Mouse (Mus musculus) cerebellum, adult 2 months (tissue): ENCODE results near the gene 2310033P09Rik. TPM values are rescaled to one million over a fixed set of nuclear protein-coding genes. Genes with fewer than 3 reads are reported as not detected.

Source experiments
- DNase-seq, 2 experiments: peaks; one replicate each; pipeline ENCODE4 v3.0.0; 2021
- H3K27ac ChIP-seq: fragments of 200-500 bp; 2 replicates; pipeline ENCODE4 v1.5.1; 2012; ENCODE audit warnings: low read length, control low read depth, inconsistent platforms; ENCODE audit not compliant: insufficient read depth
- H3K27me3 ChIP-seq: fragments of 200-500 bp; 2 replicates; pipeline ENCODE4 v1.6.1; 2012; ENCODE audit warnings: inconsistent platforms, mild to moderate bottlenecking, low read length, moderate library complexity; ENCODE audit not compliant: control insufficient read depth, insufficient read depth
- H3K4me1 ChIP-seq: fragments of 200-500 bp; 2 replicates; pipeline ENCODE4 v1.6.1; 2011; ENCODE audit warnings: low read length; ENCODE audit not compliant: control insufficient read depth, insufficient read depth
- H3K4me3 ChIP-seq: fragments of 200-500 bp; replicated peaks from 2 replicates; pipeline ENCODE3; 2011; ENCODE audit warnings: mild to moderate bottlenecking, low read depth, low read length, control low read depth; ENCODE audit not compliant: insufficient read depth
- CTCF ChIP-seq: fragments of 200-500 bp; IDR thresholded peaks from 2 replicates; pipeline ENCODE4 v1.5.1; 2011; ENCODE audit warnings: low read depth, mild to moderate bottlenecking, control low read depth, low read length, moderate library complexity, borderline replicate concordance; ENCODE audit not compliant: insufficient read depth
- POLR2A ChIP-seq: fragments of 200-500 bp; IDR thresholded peaks from 2 replicates; pipeline ENCODE4 v1.6.1; 2011; ENCODE audit warnings: low read length, control low read depth, borderline replicate concordance; ENCODE audit not compliant: insufficient read depth
- WGBS: fragments of 180-500 bp; shearing (Covaris S2); methylation state at CpG from one replicate; pipeline ENCODE4 v1.1.7; 2018; 5-methylcytosine and 5-hydroxymethylcytosine counted together
- polyA plus RNA-seq: library from polyadenylated mRNA; depleted of rRNA; stranded (reverse); fragments of >200 nt; gene quantifications from 2 replicates; pipeline ENCODE4 v1.2.3, GENCODE M21; 2012

2310033P09Rik gene
- polyA plus RNA-seq, 1 experiment, result 28.4 TPM

DNA sequence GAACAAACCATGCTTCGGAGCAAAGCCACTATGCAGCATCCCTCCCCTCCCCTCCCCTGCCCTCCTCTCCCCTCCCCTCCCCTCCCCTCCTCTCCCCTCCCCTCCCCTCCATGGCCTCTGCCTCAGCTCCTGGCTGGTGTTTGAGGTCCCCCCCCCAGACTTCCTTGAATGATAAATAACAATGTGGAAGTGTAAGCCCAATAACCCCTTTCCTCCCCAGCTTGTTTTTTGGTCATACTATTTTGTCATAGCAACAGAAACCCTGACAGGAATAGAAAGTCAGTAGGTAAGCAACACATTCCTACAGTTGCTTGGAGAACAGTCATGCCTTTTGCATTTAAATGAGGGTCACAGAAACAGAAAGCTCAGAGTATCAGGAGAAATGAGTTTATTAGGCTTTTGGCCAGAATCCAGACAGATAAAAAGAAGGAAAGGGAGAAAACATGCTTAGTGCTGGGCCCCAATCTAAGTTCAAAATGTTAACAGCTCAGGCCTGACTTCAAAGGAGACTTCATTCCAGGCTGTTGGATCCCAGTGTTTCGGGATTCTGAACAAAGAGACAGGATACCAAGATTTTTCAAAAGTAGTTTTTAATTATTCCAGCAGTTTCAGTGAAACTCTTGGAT lies 42.4 kb upstream of the 2310033P09Rik start:
- no peak overlapping the region for H3K27ac ChIP-seq
- TF ChIP-seq CTCF (no peak), POLR2A (no peak)
- H3K27me3 ChIP-seq, result no peaks in the 10 kb centered on the region
- no peaks in the 10 kb centered on the region; the same call in 1 of the 2 replicates for H3K4me1 ChIP-seq
- WGBS, result 32% methylated on average over 2 of the region's 2 CpGs
- DNase-seq, result no peak
- no peak overlapping the region for H3K4me3 ChIP-seq

DNA sequence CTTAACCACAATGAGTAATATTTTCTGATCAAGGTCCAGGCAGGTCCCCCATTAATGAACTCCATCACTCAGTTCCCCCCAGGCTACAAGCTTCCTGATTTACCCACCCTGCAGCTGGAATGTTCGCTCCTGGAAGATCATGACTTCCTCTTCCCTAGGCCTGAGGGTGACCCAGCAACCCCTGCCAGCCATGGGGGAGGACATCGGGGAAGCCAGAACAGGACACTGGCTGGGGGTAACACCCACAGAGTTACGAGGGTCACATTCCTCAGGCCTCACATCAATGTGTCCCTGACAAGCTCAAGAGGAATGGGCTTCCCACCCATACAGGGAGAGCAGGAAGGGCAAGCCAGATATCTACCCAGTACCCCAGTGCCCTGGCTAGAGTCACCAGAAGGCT lies 38.3 kb upstream of the 2310033P09Rik start:
- Histone ChIP-seq H3K4me3 (no peak overlapping the region), H3K27me3 (no peaks in the 10 kb centered on the region), H3K27ac (no peak overlapping the region), H3K4me1 (no peaks in the 10 kb centered on the region)
- 86% methylated on average over 3 of the region's 3 CpGs for WGBS
- TF ChIP-seq CTCF, result no peak
- no peak for TF ChIP-seq POLR2A
- DNase-seq, result peak in 1 of 2 experiments; percentile 1

DNA sequence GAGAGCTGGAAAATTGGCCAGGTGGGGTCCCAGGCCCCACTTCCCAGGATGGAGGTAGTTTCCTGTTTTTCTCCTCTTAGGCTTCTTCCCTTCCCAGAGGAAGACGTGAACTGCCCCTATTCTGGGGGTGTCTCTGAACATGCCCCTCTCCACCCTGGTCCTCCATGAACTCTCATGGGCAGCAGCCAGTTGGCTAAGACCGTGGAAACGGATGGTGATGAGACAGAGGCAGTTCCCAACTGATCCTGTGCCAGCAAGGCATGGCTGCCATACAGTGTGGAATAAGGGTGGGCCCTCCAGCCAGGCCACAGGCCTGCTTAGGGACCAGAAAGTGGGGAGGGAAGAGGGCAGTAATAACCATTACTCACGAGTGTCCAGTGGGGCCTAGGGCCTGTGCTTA lies 37.6 kb upstream of the 2310033P09Rik start:
- H3K4me3 ChIP-seq, result no peak overlapping the region
- no peak for TF ChIP-seq POLR2A
- no peaks in the 10 kb centered on the region for H3K4me1 ChIP-seq
- no peak overlapping the region for H3K27ac ChIP-seq
- H3K27me3 ChIP-seq, result no peaks in the 10 kb centered on the region
- no peak for DNase-seq
- WGBS, result 32% methylated on average over 4 of the region's 4 CpGs

DNA sequence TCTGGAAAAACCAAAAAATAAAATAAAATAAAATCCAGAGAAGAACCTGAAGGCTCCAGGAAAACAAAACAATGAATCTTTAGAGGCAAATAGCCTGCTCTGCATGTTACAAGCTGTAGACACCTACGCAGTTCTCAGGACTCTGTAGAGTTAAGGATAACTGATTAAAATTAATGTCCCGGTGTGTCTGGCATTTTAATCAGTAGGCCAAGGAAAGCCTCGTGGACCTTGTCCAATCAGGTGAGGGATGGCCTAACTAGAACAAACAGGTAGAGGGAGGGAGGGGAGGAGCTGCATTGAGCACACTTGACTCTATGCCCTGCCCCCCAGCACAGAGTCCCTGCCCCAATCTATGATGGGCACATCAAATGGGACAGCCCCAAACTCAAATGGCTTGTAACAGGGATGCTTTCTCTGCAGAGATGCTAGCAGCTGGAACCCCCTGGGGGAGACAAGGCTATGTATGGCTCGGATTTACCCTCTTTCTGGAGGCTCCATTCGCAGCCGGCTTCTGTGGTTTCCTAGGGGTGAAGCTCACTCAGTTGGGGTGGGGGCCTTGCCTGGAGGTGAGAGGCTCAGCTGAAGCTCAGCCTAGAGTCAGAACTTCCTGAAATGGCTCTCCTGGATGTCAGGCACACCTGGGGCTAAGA lies 33.8 kb upstream of the 2310033P09Rik start:
- H3K4me1 ChIP-seq, result no peaks in the 10 kb centered on the region
- TF ChIP-seq POLR2A, result no peak
- TF ChIP-seq CTCF, result no peak
- WGBS, result 58% methylated on average over 6 of the region's 6 CpGs
- H3K27me3 ChIP-seq, result no peaks in the 10 kb centered on the region; the same call in 1 of the 2 replicates
- no peak for DNase-seq
- H3K4me3 ChIP-seq, result no peak overlapping the region
- H3K27ac ChIP-seq, result no peak overlapping the region

DNA sequence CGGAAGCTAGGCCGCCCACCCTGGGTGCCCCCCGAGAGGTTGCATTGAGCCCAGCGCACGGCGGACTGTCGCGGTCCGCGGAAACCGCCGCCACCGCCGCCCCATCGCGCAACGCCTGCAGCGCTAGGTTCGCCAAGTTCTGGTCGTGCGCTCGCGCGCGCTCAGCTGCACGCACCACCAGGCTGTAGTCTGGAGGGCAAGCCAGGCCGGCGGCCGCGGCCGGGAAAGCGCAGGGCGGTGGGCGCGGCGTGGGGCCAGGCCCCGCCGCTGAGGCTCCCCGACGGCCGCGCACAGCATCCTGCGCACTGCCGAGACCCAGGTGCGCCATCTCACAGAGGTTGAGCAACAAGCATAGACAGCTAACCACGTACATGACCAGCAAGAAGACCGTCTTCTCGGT lies 31.6 kb upstream of the 2310033P09Rik start:
- Histone ChIP-seq H3K4me1 (no peaks in the 10 kb centered on the region), H3K27me3 (no peaks in the 10 kb centered on the region; the same call in 1 of the 2 replicates), H3K27ac (no peak overlapping the region), H3K4me3 (no peak overlapping the region)
- no peak for DNase-seq
- no peak for TF ChIP-seq CTCF
- TF ChIP-seq POLR2A, result no peak
- WGBS, result 1% methylated on average over 48 of the region's 48 CpGs

DNA sequence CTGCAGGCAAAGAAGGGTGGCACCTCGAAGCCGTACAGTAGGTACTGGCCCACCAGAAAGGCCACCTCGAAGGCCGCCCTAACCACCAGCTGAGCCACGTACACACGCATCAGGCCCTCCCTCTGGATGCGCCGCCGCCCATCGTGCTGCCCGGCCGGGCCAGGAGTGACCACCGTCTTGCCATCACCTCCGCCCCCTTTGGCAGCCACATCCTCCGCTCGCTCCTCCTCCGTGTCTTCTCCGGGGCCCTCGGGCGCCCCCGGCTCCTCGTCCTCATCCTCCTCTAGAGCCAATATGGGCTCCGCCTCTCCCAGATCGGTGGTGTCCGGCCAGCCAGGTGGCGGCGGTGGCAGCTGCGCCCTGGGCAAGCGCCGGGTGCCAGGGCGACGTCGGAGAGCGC lies 31.2 kb upstream of the 2310033P09Rik start:
- H3K27me3 ChIP-seq, result no peaks in the 10 kb centered on the region; the same call in 1 of the 2 replicates
- no peak overlapping the region for H3K27ac ChIP-seq
- H3K4me3 ChIP-seq, result no peak overlapping the region
- DNase-seq, result no peak
- TF ChIP-seq POLR2A, result no peak
- TF ChIP-seq CTCF, result no peak
- H3K4me1 ChIP-seq, result no peaks in the 10 kb centered on the region
- WGBS, result 5% methylated on average over 34 of the region's 34 CpGs

DNA sequence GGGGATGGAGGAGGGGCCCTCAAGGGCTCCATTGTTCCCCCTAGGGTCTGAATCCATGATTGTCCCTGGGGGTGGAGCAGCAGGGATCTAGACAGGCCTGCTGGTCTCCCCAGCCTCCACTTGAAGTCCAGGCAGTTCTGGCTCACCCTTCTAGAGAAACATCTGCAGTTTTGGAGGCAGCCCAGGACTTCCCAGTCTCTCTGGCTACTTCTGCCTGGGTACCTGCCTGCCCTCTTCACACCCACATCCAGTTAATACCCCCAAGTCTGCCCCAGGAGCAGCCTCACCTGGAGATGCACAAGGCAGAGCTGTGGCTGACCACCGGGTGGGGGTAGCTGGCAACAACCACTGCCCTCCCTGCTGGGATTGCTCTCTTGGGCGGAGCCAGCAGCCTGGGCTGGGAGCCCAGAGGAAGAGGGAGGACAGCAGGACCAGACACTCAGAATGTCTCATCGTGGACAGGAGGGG lies 25.2 kb upstream of the 2310033P09Rik start, which contains the start of gene Gjc2:
TSS of gene Gjc2 (minus strand) at position 350 of the 468 bp plus-strand sequence.
- TF ChIP-seq POLR2A, result no peak
- TF ChIP-seq CTCF, result no peak
- Histone ChIP-seq H3K4me1 (peaks cover 13% of the 10 kb centered on the region), H3K27ac (peak within 1 kb of the TSS; percentile 72), H3K27me3 (no peaks in the 10 kb centered on the region), H3K4me3 (no peak within 1 kb of the TSS)
- peak; percentile 50 to 57 for DNase-seq
- 2% methylated on average over 3 of the region's 3 CpGs for WGBS

DNA sequence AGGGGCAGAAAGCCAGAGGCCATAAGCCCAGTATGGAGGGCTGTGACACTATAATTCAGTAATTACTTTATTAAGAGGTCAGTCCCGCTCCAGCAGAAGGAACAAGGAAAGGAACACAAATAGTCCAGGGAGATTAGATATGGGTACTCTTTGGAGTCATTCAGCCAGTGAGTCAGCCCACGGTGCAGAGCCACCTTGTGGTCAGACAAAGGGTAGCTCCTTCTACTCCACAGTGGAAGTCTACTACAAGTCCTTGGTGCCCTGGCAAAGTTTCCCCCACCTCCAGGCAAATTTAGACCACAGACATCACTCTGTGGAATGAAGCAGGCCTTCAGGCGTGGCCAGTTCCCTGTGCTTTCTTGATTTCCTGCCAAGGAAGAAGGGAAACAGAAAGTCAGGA lies 24.3 kb upstream of the 2310033P09Rik start:
- Histone ChIP-seq H3K4me1 (peaks cover 16% of the 10 kb centered on the region), H3K27me3 (no peaks in the 10 kb centered on the region), H3K4me3 (no peak overlapping the region), H3K27ac (peak overlapping the region; percentile 72)
- TF ChIP-seq POLR2A (no peak), CTCF (peak; percentile 81)
- 14% methylated on average over 3 of the region's 3 CpGs for WGBS
- peak; percentile 56 to 58 for DNase-seq
